Mouse (Mus musculus): Measurements from ENCODE around the gene Cat. TPM values are rescaled to one million over a fixed set of nuclear protein-coding genes. Genes with fewer than 3 reads are reported as not detected.
A peak's percentile ranks its signal among the peaks of the same experiment; 100 is the strongest.

Gene Cat
- polyA plus RNA-seq (2016; fragmentation: Nextera tagmentation; extraction: Ambion mirVana), result 83.7 and 89.5 TPM in 2 replicates

DNA sequence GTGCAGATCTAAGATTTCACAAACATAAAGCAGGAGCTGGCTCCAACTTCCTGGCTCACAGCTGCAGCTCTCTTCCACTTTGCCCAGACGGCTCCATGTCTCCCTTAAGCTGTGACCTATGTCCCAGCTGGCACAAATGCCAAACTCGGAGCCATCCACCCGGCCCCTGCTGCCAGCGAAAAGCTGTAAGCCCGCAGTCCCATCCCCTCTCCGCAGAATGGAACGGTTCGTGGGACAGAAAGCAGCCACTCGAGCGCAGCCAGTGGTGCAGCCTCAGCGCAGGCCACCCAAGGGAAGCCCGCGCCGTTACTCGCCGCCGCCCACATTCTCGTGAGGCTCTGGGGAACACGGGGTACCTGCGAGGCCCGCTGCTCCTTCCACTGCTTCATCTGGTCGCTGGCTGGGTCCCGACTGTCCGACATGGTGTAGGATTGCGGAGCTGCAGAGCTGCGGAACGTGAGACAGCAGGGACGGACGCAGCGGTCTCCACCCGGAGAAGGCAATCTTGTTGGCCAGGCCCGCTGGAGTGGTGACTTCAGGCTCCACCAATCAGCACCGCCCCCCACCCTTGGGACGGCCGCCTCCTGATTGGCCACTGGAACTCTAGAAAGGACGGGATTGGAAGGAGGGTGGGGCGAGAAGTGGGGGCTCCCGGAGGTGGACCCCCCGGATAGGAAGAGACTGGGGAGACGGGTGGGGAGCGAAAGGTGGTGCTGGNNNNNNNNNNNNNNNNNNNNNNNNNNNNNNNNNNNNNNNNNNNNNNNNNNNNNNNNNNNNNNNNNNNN, at the start of gene Cat:
TSS of gene Cat (minus strand) at position 544 of the 785 bp plus-strand sequence.
- under 1% methylated on average over 41 of the region's 41 CpGs for WGBS
- Histone ChIP-seq H3K27ac (peak within 1 kb of the TSS; percentile 96), H3K9me3 (no peaks in the 10 kb centered on the region), H3K27me3 (ENCODE audit: insufficient read depth, poor library complexity, severe bottlenecking) (no peaks in the 10 kb centered on the region), H3K4me1 (peaks cover 19% of the 10 kb centered on the region), H3K4me3 (peak within 1 kb of the TSS; percentile 83), H3K36me3 (no peaks in the 10 kb centered on the region)
- peak; percentile 99 for DNase-seq (ENCODE audit: low spot score)

DNA sequence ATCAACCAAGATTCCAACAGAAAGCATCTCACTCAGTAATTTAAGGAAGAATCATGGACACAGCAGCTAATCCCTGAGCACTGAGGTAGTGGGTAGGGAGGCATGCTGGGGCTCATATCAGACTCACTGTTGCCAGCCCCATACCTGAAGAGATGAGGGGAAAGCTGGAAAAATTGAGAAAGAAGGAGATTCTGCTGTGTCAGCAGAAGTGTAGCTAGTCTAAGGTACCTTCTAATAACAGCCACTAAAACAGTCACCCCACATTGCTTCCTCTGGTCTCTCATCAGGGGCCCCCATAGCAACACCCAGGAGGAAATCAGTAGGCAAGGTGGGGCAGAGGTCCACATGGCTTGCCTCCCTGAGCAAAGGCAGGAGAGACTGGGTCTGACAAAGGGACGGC, 40.6 kb upstream of the Cat start:
- no peak overlapping the region for H3K27ac ChIP-seq
- no peaks in the 10 kb centered on the region for H3K27me3 ChIP-seq (ENCODE audit: insufficient read depth, poor library complexity, severe bottlenecking)
- 90% methylated on average over 1 of the region's 1 CpGs for WGBS
- H3K4me1 ChIP-seq, result no peaks in the 10 kb centered on the region
- DNase-seq (ENCODE audit: low spot score), result no peak
- H3K36me3 ChIP-seq, result no peaks in the 10 kb centered on the region
- H3K9me3 ChIP-seq, result no peaks in the 10 kb centered on the region
- H3K4me3 ChIP-seq, result no peak overlapping the region

DNA sequence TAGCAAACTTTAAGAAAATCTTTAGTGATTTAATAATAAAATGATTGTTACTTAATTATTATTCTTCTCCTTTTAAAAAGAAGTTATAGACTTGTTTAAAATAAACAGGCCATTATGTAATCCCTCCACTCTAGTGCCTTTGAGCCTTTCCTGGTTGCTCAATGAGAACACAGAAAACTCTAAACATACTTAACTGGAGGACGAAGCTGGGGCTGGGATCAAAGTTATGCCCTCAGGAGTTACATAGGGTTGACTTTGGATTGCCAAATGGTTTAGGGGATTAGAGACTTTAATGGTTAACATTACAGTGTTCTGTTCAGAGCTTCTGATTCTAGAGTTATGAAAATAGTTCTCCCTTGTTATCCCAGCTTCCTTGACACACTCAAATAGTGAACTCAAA, 31.5 kb upstream of the Cat start:
- no peaks in the 10 kb centered on the region for H3K9me3 ChIP-seq
- WGBS, result 76% methylated on average over 1 of the region's 1 CpGs
- H3K4me3 ChIP-seq, result no peak overlapping the region

DNA sequence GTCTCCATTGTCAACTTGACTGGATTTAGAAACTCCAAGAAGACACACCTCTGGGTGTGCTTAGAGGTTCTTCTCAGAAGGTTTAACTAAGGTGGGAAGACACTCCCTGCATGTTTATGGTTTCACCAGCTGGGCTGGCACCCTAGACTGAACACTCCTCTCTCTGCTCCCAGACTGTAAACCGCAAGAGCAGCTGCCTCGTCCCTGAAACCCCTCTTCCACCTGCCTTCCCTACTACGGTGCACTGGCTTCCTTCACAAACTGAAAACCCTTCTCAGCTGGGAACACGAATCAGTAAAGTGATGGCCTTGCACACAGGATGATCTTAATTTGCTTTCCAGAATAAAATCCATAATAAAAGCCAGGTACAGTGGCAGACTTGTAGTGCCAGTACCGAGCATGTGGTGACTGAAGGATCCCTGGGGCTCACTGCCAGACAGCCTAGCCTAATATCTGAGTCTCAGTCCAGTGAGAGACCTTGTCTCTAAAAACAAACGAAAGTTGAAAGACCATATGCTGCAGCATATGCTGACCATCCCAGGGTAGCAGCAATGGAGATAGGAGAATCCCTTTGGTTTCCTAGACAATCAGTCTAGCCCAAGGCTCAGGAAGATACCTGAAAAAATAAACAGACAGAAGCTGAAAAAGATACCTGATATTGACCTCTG, 30.7 kb upstream of the Cat start:
- no peaks in the 10 kb centered on the region for H3K36me3 ChIP-seq
- no peaks in the 10 kb centered on the region for H3K27me3 ChIP-seq (ENCODE audit: insufficient read depth, poor library complexity, severe bottlenecking)
- 78% methylated on average over 6 of the region's 6 CpGs for whole genome bisulfite sequencing
- no peak for DNase-seq (ENCODE audit: low spot score)
- H3K4me1 ChIP-seq, result no peaks in the 10 kb centered on the region
- H3K4me3 ChIP-seq, result no peak overlapping the region
- no peaks in the 10 kb centered on the region for H3K9me3 ChIP-seq
- no peak overlapping the region for H3K27ac ChIP-seq

More for the DNA sequence above, 31.5 kb upstream of the Cat start:
- DNase-seq (ENCODE audit: low spot score), result no peak
- H3K4me1 ChIP-seq, result no peaks in the 10 kb centered on the region
- no peaks in the 10 kb centered on the region for H3K27me3 ChIP-seq (ENCODE audit: insufficient read depth, poor library complexity, severe bottlenecking)
- H3K27ac ChIP-seq, result no peak overlapping the region
- no peaks in the 10 kb centered on the region for H3K36me3 ChIP-seq

DNA sequence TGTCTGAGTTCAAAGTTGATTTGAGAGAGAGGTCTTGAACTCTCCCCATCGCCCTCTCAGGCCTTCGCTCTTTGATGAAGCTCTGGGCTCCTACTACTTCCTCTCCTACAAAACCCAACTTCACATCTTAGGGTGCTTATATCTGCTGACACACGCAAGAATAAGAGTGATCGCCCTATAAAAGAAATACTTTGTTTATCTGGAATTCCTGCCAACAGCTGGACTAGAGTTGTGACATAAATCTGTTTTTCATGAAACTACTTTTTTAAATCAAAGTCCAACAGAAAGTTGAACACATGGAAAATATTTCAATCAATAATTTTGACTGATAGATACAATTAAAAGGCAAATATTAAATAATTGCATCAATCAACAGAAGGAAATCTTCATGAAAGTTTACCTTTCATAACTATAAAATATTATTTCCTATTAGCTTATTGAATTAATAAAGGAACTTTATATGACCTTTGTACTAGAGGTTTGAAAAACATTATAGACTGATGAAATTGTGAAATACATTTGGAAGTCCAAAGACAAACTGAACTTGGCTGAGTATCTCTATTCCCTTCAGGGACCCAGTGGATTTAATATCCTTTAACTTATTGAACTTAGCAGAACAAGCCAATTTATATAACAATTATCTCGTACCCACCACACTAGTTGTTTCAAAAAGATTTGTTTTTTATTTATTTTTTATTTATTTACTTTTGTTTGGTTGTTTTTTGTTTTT, 27.3 kb upstream of the Cat start:
- H3K9me3 ChIP-seq, result no peaks in the 10 kb centered on the region
- H3K4me3 ChIP-seq, result no peak overlapping the region
- no peaks in the 10 kb centered on the region for H3K4me1 ChIP-seq
- no peaks in the 10 kb centered on the region for H3K36me3 ChIP-seq
- no peaks in the 10 kb centered on the region for H3K27me3 ChIP-seq (ENCODE audit: insufficient read depth, poor library complexity, severe bottlenecking)
- no peak overlapping the region for H3K27ac ChIP-seq
- DNase-seq (ENCODE audit: low spot score), result no peak
- 84% methylated on average over 5 of the region's 5 CpGs for WGBS

DNA sequence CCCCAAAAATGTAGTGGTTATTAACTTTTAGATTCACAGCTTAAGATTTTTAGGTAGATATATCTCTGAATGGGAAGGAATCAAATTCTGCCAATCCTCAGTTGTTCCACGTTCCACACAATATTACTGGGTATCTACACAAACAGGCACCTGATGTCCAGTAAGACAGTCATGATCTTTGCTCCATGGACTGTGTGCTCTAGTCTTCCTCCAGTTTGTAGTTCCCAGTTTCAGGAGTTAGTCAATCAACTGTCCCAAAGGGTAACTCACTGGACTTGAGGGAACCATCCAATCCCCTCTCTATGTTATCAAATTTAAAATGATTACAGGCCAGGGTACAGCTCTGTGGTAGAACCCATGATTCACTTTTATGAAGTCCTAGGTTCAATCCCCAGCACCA, 26.7 kb upstream of the Cat start:
- no peaks in the 10 kb centered on the region for H3K27me3 ChIP-seq (ENCODE audit: insufficient read depth, poor library complexity, severe bottlenecking)
- H3K27ac ChIP-seq, result no peak overlapping the region
- 86% methylated on average over 1 of the region's 1 CpGs for WGBS
- no peak overlapping the region for H3K4me3 ChIP-seq
- no peak for DNase-seq (ENCODE audit: low spot score)
- no peaks in the 10 kb centered on the region for H3K36me3 ChIP-seq
- no peaks in the 10 kb centered on the region for H3K4me1 ChIP-seq
- H3K9me3 ChIP-seq, result no peaks in the 10 kb centered on the region

DNA sequence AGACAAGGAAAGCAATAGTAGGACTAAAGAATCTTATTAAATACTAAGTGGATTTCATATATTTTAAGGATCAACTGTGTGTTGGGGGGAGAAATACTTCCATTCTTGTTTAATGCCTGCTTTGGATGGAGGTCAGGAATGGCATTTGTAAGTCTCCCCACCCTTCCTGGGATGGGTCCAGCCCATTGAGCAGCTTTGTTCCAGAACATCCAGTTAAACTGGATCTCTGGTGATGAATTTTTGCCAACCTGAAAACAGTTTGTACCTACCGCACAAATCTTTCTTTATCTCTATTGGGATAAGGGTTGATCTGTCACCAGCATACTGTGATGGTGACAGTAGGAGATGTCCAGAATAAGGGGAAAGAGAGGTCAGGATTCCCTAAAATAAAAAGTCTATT, 26.1 kb upstream of the Cat start:
- H3K4me1 ChIP-seq, result no peaks in the 10 kb centered on the region
- no peak overlapping the region for H3K27ac ChIP-seq
- 65% methylated on average over 1 of the region's 1 CpGs for WGBS
- H3K27me3 ChIP-seq (ENCODE audit: insufficient read depth, poor library complexity, severe bottlenecking), result no peaks in the 10 kb centered on the region
- no peaks in the 10 kb centered on the region for H3K36me3 ChIP-seq
- DNase-seq (ENCODE audit: low spot score), result no peak
- no peak overlapping the region for H3K4me3 ChIP-seq
- no peaks in the 10 kb centered on the region for H3K9me3 ChIP-seq

DNA sequence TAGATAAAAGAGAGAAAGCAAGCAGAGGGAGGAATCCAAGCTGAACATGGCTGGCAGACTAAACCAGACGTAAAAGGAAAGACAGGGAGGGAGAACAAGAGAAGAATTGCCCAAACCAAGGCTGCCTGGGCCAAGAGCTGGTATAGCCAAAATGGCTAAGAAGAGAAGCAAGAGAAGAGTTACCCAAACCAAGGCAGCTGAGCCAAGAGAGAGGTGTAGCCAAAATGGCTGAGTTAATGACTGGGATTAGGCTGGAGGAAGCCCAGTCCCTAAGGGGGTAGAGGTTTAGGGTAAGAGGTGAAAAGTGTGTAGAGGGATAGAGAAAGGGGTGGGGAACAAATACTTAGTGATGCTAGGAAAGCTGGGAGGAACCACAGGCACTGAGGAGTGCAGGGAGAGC, 22.7 kb upstream of the Cat start:
- Histone ChIP-seq H3K4me3 (no peak overlapping the region), H3K27ac (no peak overlapping the region), H3K27me3 (ENCODE audit: insufficient read depth, poor library complexity, severe bottlenecking) (no peaks in the 10 kb centered on the region), H3K36me3 (no peaks in the 10 kb centered on the region), H3K9me3 (no peaks in the 10 kb centered on the region), H3K4me1 (no peaks in the 10 kb centered on the region)
- WGBS, result 94% methylated on average over 1 of the region's 1 CpGs
- no peak for DNase-seq (ENCODE audit: low spot score)

DNA sequence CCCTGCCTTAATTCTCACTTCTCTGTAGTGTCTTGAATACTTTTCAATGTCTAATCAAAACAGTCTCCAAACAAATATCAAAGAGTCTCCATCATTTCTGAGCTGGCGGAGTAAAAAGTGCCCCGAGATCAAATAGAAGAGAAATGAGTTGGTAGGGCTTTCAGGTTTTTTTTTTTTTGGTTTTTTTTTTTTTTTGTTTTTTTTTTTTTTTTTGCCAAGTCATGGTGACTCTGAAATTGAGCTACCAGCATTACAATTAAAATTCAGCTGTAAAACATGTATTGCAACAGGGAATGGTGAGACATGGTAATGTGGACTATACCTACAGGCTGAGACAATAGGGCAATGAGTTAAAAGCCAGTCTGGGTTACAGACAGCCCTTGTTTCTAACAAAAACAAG, 21.0 kb upstream of the Cat start:
- no peaks in the 10 kb centered on the region for H3K4me1 ChIP-seq
- no peak overlapping the region for H3K4me3 ChIP-seq
- H3K9me3 ChIP-seq, result no peaks in the 10 kb centered on the region
- H3K27me3 ChIP-seq (ENCODE audit: insufficient read depth, poor library complexity, severe bottlenecking), result no peaks in the 10 kb centered on the region
- 90% methylated on average over 2 of the region's 2 CpGs for WGBS
- no peaks in the 10 kb centered on the region for H3K36me3 ChIP-seq
- no peak overlapping the region for H3K27ac ChIP-seq
- no peak for DNase-seq (ENCODE audit: low spot score)

DNA sequence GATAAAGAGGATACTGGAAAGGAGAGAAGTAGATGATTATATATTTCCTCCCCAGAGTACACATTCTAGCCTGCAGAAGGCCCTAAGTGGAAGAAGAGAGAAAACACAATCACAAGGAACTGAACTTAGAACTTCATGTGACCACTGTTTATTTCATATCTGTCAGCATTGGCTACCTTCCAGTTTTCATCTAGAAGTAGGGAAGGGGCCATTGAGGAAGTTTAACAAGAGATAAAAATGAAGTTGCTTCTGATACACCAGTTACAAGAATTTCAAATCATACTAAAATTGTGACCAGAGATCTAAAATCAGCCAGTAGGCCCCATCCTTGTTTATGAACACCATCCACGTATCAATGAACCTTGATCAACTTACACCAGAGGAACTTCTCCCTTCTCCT, 19.5 kb upstream of the Cat start:
- Histone ChIP-seq H3K36me3 (no peaks in the 10 kb centered on the region), H3K27me3 (ENCODE audit: insufficient read depth, poor library complexity, severe bottlenecking) (no peaks in the 10 kb centered on the region), H3K9me3 (no peaks in the 10 kb centered on the region), H3K27ac (no peak overlapping the region), H3K4me1 (no peaks in the 10 kb centered on the region), H3K4me3 (no peak overlapping the region)
- WGBS, result 80% methylated on average over 1 of the region's 1 CpGs
- no peak for DNase-seq (ENCODE audit: low spot score)

DNA sequence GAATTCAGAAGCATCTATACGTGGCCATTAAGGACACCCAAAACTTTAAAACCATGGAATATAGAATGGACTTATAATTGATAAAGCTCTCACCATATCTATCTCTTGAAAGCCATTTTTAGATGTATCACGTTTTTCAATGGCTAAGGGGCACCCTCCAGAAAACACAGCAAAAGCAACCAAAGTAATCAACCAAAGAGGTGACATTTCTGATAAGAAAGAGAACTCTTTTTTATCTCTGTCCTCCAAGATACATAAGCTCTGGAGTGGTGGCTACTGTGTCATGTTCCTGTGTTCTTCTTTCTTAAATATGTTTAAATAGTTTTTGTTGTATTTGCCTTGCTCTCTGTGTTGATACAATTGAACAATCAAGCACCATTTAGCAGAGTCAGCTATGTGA, 15.8 kb upstream of the Cat start:
- DNase-seq (ENCODE audit: low spot score), result no peak
- H3K4me1 ChIP-seq, result no peaks in the 10 kb centered on the region
- H3K27me3 ChIP-seq (ENCODE audit: insufficient read depth, poor library complexity, severe bottlenecking), result no peaks in the 10 kb centered on the region
- 60% methylated on average over 2 of the region's 2 CpGs for WGBS
- H3K27ac ChIP-seq, result no peak overlapping the region
- H3K4me3 ChIP-seq, result no peak overlapping the region
- no peaks in the 10 kb centered on the region for H3K9me3 ChIP-seq
- no peaks in the 10 kb centered on the region for H3K36me3 ChIP-seq

DNA sequence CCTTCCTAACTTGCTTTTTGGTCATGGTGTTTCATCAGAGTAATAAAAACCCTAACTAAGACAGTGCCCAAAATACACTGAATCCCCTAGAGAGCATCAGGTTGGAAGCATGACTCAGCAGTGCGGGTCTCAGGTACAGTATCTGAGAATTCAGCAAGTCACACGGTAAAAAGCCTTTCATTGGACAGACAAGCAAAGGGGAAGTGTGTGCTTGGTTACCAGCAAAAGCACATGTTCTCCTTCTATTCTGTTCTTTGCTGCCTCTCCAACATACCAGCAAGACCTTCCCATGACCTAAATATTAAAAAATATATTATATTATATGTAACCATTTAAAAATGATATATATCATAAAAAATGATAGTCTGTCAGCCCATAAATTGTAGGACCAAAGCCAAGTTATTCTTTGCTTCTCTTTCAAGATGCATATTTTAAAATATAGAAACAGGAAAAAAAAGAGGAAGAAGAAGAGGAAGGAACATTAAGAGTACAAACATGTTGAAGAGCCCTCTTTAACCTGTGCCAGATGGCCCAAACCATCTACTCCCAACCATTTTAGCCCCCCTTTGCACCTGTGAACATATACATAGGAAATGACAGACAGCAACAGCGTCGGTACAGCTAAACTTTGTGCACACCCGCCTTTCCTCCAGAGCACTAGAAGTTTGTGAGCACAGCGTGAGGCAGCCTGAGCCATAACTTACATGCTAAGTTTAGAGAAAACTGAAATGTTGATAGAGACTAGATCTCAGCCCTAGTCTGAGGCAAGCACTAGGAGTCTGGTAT, 10.9 kb upstream of the Cat start:
- H3K27ac ChIP-seq, result no peak overlapping the region
- WGBS, result 89% methylated on average over 6 of the region's 6 CpGs
- H3K27me3 ChIP-seq (ENCODE audit: insufficient read depth, poor library complexity, severe bottlenecking), result no peaks in the 10 kb centered on the region
- DNase-seq (ENCODE audit: low spot score), result no peak
- H3K4me1 ChIP-seq, result no peaks in the 10 kb centered on the region
- no peaks in the 10 kb centered on the region for H3K9me3 ChIP-seq
- H3K36me3 ChIP-seq, result no peaks in the 10 kb centered on the region
- H3K4me3 ChIP-seq, result no peak overlapping the region
